Mouse (Mus musculus) ZHBTc4 (cell line): ENCODE measurements around the gene Tecpr1.

Source experiments
- DNase-seq: peaks from one replicate; pipeline ENCODE4 v3.0.0-alpha.2; 2011; ENCODE audit warnings: low read depth, low spot score

Tecpr1 gene

DNA sequence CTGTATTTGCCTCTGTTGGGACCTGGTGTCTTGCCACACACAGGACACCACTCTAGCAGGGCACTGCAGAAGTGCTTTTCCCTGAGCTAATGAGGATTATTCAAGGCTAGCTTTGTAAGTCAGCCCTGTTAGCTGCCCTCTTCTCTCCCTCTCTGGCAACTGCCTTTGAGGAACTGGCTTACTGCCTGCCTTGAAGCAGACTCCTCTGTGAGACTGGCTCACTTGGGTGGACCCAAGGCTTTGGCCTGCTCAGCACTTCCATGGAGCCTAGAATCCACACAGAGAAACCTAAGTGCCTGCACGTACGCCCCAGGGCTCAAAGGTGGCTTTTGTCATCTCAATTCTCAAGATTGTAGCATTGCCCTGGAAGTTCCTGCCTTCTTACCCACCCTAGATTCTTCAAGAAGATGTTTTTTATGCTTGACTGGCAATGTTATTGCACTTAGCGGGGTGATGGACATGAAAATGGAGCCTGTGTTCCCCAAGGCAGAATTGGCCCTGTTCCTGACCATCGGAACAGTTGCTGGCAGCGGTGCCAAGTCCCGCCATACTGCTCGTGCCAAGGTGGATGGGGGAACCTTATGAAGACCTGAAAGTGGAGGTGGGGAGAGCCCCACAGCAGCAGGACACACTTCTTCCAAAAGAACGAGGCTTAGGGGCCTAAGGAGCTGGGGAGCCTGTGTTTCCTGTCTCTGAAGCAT is 54.0 kb downstream of the Tecpr1 start:
- no peak for DNase-seq

DNA sequence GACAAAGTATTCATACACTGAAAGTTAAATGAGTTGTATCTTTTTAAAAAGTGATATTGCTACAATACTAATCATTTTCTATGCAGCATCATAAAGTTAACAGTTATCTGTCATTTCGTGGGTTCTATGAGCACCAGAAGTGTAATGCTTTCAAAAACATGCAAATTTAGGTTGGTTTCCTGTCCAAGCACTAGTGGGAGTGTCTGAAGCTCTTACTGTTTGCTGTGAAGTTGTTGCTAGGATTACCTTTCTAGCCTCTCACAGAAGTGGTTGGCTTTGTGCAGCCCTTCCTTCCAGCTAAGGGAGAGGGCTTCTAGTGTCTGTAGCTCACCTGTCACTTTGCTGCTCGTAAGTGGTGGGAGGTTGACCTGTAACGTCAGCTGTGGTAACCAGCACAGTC is 57.7 kb downstream of the Tecpr1 start:
- DNase-seq, result no peak

GRCm38 (mm10) chr5:144162813-144163517 is 60.5 kb downstream of the Tecpr1 start:
- DNase-seq, result no peak

GRCm38 (mm10) chr5:144162080-144162812 is 61.2 kb downstream of the Tecpr1 start:
- DNase-seq, result no peak

GRCm38 (mm10) chr5:144159137-144159536 is 64.3 kb downstream of the Tecpr1 start:
- DNase-seq, result no peak

DNA sequence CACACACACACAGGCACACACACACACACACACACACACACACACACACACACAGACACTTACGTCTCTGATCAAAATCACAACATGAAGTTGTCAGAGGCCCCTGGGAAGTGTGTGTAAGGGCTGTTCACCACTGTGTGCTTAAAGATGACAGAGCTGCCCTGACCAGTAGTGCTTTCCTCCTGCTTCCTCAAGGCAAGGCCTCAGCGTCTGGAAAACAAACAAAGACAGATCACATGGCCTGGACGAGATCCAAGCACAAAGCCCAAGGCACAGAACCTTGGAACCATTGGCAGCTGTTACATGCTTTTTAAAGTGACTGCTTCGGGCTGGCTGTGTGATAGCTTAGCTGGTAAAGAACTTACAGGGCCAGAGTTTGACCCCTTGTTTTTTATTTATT is 64.8 kb downstream of the Tecpr1 start:
- DNase-seq, result no peak

DNA sequence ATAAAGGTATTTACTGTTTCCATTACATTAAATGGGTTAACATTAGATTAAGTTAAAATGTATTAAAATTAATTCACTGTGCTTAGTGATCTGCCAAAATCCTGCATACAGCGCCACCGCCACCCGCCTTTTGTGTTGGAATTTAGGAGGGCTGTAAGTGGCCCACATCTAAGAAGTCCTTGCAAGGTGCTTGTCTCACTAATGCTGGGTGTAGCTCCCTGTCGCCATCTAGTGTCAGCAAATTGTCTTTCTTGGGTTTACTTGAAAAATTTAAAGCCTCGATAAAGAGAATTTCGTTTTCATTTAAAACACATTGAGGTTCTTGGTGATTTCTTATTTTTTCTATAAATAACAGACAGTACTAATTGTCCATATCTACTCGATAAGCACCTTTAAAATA is 68.9 kb downstream of the Tecpr1 start:
- DNase-seq, result peak; percentile 85

DNA sequence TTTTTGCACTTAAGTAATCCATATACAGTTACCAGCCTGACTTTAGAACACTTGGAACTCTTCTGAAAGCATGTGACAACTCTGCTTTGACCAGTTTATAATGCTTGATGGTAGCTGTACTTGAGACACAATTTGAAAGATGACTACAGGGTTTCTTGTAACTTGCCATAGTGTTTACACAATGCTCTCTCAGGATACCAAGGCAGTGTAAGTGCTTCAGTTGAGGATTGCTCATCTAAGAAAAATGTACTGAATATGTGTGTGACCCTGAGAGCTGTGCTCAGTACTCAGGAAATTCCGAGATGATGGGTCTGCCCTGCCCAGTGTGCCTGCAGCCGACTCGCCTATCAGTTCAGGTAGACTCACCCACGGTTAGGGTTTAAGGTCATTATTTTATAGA is 72.1 kb downstream of the Tecpr1 start:
- no peak for DNase-seq

DNA sequence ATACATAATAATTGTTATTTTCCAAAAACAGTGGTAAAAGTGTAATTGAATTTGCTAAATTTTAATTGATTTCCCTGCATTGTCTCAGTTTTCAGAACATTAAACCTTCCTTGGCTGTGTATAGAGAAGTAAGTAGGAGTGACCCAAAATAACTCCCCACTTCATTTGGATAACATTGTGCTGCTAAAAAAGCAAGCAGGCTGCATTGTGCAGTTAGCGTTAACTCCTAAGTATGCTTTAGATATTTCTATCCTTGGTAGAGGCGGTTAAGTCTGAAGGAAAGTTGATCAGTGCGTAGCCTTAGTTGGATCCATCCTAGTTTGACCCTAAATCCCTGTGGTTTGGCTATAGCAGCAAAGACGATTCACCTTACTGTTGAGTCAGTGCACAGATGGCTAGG is 73.9 kb downstream of the Tecpr1 start:
- no peak for DNase-seq

DNA sequence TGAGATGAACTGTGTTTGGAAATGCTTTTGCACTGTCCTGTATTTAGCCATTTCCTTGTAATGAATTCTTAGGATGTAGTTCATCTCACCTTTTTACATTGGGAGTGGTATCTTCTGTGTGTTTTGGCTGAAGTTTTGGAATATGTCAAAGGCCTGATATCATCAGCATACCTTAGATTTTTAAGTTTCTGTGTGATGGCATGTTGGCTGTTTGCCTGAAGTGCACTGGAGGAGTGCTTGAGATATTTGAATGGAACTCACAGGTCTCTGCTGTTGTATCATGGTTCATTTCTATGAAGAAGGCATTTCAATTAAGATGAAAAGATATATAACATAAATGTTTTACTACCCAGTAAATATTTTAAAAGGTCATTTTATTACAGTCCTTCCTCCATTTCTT is 76.5 kb downstream of the Tecpr1 start:
- no peak for DNase-seq
